Mouse (Mus musculus) heart, postnatal 0 days (tissue): Measurements from ENCODE around the gene Fubp1.

Experiments used
- CTCF ChIP-seq: IDR thresholded peaks from 2 replicates; pipeline ENCODE4 v1.5.1; 2016; ENCODE audit warnings: antibody characterized with exemption, control low read depth, low read depth
- EP300 ChIP-seq: IDR thresholded peaks from 2 replicates; pipeline ENCODE4 v1.6.1; 2016; ENCODE audit warnings: antibody characterized with exemption, low read depth

- TF ChIP-seq CTCF = no peak
- no peak for TF ChIP-seq EP300
These were observed 37.5 kb downstream of the Fubp1 start for GRCm38 (mm10) chr3:152247708-152248107.
